Mouse (Mus musculus): ENCODE data around the gene Dpf3. TPM values are rescaled to one million over a fixed set of nuclear protein-coding genes. Genes with fewer than 3 reads are reported as not detected.

Dpf3 gene
- polyA plus RNA-seq, 1 experiment = 4.0 TPM

DNA sequence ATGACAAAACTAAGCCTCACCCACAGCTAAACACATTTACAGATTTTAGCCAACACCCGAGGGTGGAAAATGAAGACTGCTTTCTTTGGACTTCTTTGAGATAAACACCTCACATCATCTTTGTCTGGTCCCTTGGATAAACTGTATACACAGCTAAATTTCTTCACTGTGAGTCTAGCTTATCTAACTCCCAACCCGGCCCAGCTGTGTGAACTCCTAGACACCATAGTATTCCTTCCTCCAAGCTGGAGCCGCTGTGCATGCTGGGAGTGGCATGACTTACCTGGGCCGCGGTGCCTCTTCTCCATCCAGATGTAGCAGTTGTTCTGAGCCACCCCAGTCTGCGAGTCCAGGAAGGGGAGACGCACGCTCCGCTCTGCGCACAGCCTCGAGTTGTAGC lies 117.3 kb downstream of the Dpf3 start:
- no peaks in the 10 kb centered on the region for H3K27me3 ChIP-seq (replicated peaks; ENCODE audit: control insufficient read depth, insufficient read depth, low read length)
- DNase-seq = no peak
- H3K27ac ChIP-seq (ENCODE audit: insufficient read depth, low read depth, low read length) = no peak overlapping the region
- WGBS = 73% methylated on average over 11 of the region's 11 CpGs
- no peak for TF ChIP-seq POLR2A (IDR thresholded peaks at IDR 0.05; ENCODE audit: low read depth, low read length)
- TF ChIP-seq CTCF (conservative IDR thresholded peaks at IDR 0.05; ENCODE audit: insufficient read depth, insufficient read length, low read depth, low read length) = no peak
- H3K4me1 ChIP-seq (ENCODE audit: control insufficient read depth, insufficient read depth, low read length) = no peaks in the 10 kb centered on the region
- no peak overlapping the region for H3K4me3 ChIP-seq (ENCODE audit: insufficient read depth, low read depth, low read length)
- no peaks in the 10 kb centered on the region for H3K36me3 ChIP-seq (ENCODE audit: control insufficient read depth, insufficient read depth, low read length)

DNA sequence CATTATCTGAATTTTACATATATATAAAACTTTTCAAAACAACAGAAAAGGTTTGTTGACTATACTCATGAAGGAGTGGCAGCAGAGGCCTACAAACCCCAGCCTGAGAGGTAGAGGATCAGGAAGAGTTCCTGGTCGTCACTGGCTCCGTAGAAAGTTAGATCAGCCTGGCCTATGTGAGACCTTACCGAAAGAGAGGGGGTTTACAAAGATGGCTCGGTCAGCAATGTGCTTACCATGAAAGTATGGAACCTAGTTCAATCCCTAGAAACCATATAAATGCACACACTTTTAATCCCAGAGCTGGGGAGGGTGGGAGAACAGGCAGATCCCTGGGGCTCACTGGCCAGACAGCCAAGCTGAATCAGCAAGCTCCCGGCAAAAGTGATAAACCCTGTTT lies 118.1 kb downstream of the Dpf3 start:
- no peak overlapping the region for H3K4me3 ChIP-seq (ENCODE audit: insufficient read depth, low read depth, low read length)
- TF ChIP-seq CTCF (conservative IDR thresholded peaks at IDR 0.05; ENCODE audit: insufficient read depth, insufficient read length, low read depth, low read length) (no peak), POLR2A (IDR thresholded peaks at IDR 0.05; ENCODE audit: low read depth, low read length) (no peak)
- WGBS = 94% methylated on average over 5 of the region's 5 CpGs
- no peaks in the 10 kb centered on the region for H3K27me3 ChIP-seq (replicated peaks; ENCODE audit: control insufficient read depth, insufficient read depth, low read length)
- no peak overlapping the region for H3K27ac ChIP-seq (ENCODE audit: insufficient read depth, low read depth, low read length)
- H3K36me3 ChIP-seq (ENCODE audit: control insufficient read depth, insufficient read depth, low read length) = no peaks in the 10 kb centered on the region
- DNase-seq = no peak
- no peaks in the 10 kb centered on the region for H3K4me1 ChIP-seq (ENCODE audit: control insufficient read depth, insufficient read depth, low read length)

DNA sequence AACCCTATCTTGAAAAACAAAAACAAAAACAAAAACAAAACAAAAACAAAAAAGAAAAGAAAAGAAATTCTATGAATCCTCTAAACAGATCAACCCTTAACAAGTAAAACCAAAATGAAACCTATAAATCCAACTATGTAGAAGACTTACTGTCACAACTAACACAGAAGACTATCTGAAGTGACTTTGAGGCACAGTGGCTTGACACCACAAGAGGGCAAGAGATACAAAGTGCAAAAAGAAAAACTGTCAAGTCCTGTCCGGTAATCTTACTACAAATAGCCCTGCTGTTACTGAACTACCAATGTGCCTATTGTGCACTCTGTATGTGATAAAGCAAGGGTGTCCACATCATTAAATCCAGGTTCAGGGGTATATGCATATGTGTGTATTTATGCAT lies 120.0 kb downstream of the Dpf3 start:
- 66% methylated on average over 1 of the region's 1 CpGs for WGBS
- DNase-seq = no peak
- no peak overlapping the region for H3K4me3 ChIP-seq (ENCODE audit: insufficient read depth, low read depth, low read length)
- TF ChIP-seq CTCF (conservative IDR thresholded peaks at IDR 0.05; ENCODE audit: insufficient read depth, insufficient read length, low read depth, low read length) (no peak), POLR2A (IDR thresholded peaks at IDR 0.05; ENCODE audit: low read depth, low read length) (no peak)
- H3K4me1 ChIP-seq (ENCODE audit: control insufficient read depth, insufficient read depth, low read length) = no peaks in the 10 kb centered on the region
- no peaks in the 10 kb centered on the region for H3K36me3 ChIP-seq (ENCODE audit: control insufficient read depth, insufficient read depth, low read length)
- no peaks in the 10 kb centered on the region for H3K27me3 ChIP-seq (replicated peaks; ENCODE audit: control insufficient read depth, insufficient read depth, low read length)
- H3K27ac ChIP-seq (ENCODE audit: insufficient read depth, low read depth, low read length) = no peak overlapping the region

DNA sequence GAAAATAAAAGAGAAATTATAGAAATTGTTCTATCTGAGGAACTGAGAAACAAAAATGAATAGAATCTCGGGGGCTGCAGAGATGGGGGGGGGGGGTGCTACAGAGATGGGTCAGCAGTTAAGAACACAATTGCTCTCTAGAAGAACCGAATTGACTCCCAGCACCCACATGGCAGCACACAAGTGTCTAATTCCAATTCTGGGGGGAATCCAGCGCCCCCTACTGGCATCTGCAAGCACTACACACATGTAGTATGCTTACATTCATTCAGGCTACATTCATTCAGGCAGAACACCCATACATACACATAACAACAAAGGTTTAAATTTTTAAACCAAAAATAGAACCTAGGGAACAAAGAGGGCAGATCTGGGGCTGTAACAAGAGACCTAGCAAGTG lies 122.7 kb downstream of the Dpf3 start:
- no peak for DNase-seq
- WGBS = 64% methylated on average over 3 of the region's 3 CpGs
- Histone ChIP-seq H3K4me3 (ENCODE audit: insufficient read depth, low read depth, low read length) (no peak overlapping the region), H3K4me1 (ENCODE audit: control insufficient read depth, insufficient read depth, low read length) (no peaks in the 10 kb centered on the region), H3K27ac (ENCODE audit: insufficient read depth, low read depth, low read length) (no peak overlapping the region), H3K36me3 (ENCODE audit: control insufficient read depth, insufficient read depth, low read length) (no peaks in the 10 kb centered on the region), H3K27me3 (replicated peaks; ENCODE audit: control insufficient read depth, insufficient read depth, low read length) (no peaks in the 10 kb centered on the region)
- TF ChIP-seq CTCF (conservative IDR thresholded peaks at IDR 0.05; ENCODE audit: insufficient read depth, insufficient read length, low read depth, low read length) = no peak
- TF ChIP-seq POLR2A (IDR thresholded peaks at IDR 0.05; ENCODE audit: low read depth, low read length) = no peak

DNA sequence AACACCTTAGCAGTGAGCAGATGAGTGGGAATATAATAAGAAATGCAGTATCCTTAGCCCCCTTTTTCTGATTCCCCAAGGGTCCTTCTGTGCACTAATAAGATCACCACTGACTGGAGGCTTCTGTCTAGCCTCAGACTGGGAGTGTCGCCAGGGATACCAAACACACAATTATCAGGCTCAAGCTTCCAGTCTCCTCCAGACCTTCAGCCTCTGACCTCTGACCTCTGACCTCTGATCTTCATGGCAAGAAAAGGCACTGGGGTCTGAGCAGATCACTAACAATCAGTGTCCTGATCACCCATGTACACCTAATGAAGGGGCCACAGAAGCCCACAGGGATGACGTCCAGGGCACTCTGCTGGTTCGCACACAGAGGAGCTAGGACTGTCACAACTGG lies 125.7 kb downstream of the Dpf3 start:
- no peak for TF ChIP-seq CTCF (conservative IDR thresholded peaks at IDR 0.05; ENCODE audit: insufficient read depth, insufficient read length, low read depth, low read length)
- TF ChIP-seq POLR2A (IDR thresholded peaks at IDR 0.05; ENCODE audit: low read depth, low read length) = no peak
- WGBS = 93% methylated on average over 3 of the region's 3 CpGs
- no peak for DNase-seq
- Histone ChIP-seq H3K36me3 (ENCODE audit: control insufficient read depth, insufficient read depth, low read length) (no peaks in the 10 kb centered on the region), H3K4me3 (ENCODE audit: insufficient read depth, low read depth, low read length) (no peak overlapping the region), H3K27me3 (replicated peaks; ENCODE audit: control insufficient read depth, insufficient read depth, low read length) (no peaks in the 10 kb centered on the region), H3K4me1 (ENCODE audit: control insufficient read depth, insufficient read depth, low read length) (no peaks in the 10 kb centered on the region), H3K27ac (ENCODE audit: insufficient read depth, low read depth, low read length) (no peak overlapping the region)

DNA sequence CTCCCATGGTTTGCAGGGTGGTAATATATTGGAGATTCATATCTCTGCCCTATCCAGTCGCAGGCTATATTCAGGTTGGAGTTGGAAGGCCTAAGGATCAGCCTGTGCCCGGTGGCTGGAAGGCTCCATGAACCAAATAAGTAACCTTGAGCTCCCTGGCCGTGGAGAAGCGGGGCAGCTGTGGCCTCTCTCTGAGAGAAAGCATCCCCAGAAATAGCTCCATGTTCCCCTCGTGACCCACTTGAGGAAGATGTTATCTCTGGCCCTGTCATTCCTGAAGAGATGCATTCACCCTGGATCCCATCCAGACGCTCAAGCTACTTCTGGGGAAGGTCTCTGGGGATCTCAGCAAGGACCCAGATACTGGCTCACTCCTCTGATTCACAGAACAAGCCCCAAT lies 134.9 kb downstream of the Dpf3 start:
- Histone ChIP-seq H3K27me3 (replicated peaks; ENCODE audit: control insufficient read depth, insufficient read depth, low read length) (no peaks in the 10 kb centered on the region), H3K4me3 (ENCODE audit: insufficient read depth, low read depth, low read length) (no peak overlapping the region), H3K36me3 (ENCODE audit: control insufficient read depth, insufficient read depth, low read length) (no peaks in the 10 kb centered on the region), H3K27ac (ENCODE audit: insufficient read depth, low read depth, low read length) (no peak overlapping the region), H3K4me1 (ENCODE audit: control insufficient read depth, insufficient read depth, low read length) (no peaks in the 10 kb centered on the region)
- peak; percentile 23 for DNase-seq
- WGBS = 76% methylated on average over 6 of the region's 6 CpGs
- TF ChIP-seq POLR2A (IDR thresholded peaks at IDR 0.05; ENCODE audit: low read depth, low read length) = no peak
- no peak for TF ChIP-seq CTCF (conservative IDR thresholded peaks at IDR 0.05; ENCODE audit: insufficient read depth, insufficient read length, low read depth, low read length)

DNA sequence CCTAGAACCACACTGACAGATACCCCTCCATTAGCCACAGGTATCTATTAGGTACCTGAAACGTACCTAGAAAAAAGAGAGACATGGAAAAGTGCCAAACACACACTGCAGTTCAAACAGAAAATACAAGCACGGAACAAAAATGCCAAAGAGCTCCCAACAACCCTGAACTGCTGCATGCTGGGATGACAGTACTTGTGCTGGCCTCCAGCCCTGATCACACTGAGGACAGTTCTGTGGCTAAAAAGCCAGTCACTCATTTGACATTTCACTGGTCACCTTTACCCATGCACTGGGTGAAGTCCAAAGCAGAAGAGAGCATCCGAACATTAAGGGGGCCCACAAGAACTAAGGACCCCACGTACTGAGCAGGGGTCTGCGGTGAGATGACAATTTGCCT lies 137.8 kb downstream of the Dpf3 start:
- Histone ChIP-seq H3K4me1 (ENCODE audit: control insufficient read depth, insufficient read depth, low read length) (no peaks in the 10 kb centered on the region), H3K36me3 (ENCODE audit: control insufficient read depth, insufficient read depth, low read length) (no peaks in the 10 kb centered on the region), H3K27ac (ENCODE audit: insufficient read depth, low read depth, low read length) (no peak overlapping the region), H3K4me3 (ENCODE audit: insufficient read depth, low read depth, low read length) (no peak overlapping the region), H3K27me3 (replicated peaks; ENCODE audit: control insufficient read depth, insufficient read depth, low read length) (no peaks in the 10 kb centered on the region)
- WGBS = 95% methylated on average over 5 of the region's 5 CpGs
- TF ChIP-seq POLR2A (IDR thresholded peaks at IDR 0.05; ENCODE audit: low read depth, low read length) (no peak), CTCF (conservative IDR thresholded peaks at IDR 0.05; ENCODE audit: insufficient read depth, insufficient read length, low read depth, low read length) (no peak)
- no peak for DNase-seq

DNA sequence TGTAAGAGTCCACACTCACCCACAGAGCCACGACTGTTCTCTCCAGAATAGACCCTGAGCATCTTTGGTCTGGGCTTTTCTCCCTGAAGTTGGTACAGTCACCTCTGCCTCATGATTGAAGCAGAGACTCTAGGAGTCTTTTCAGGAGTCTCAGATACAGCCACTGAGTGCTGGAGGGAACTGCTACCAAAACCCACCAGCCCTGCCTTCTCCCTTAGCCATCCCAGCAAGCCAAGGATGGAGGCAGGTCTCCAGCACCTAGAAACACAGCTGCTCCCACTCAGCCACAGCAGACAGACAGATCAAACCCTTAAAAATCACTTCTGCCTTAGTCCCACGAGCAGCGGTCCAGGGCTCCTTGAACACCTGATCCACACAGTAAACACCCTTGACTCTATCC lies 139.3 kb downstream of the Dpf3 start:
- no peak for DNase-seq
- TF ChIP-seq POLR2A (IDR thresholded peaks at IDR 0.05; ENCODE audit: low read depth, low read length) (no peak), CTCF (conservative IDR thresholded peaks at IDR 0.05; ENCODE audit: insufficient read depth, insufficient read length, low read depth, low read length) (no peak)

More for the DNA sequence above, 139.3 kb downstream of the Dpf3 start:
- Histone ChIP-seq H3K4me3 (ENCODE audit: insufficient read depth, low read depth, low read length) (no peak overlapping the region), H3K27me3 (replicated peaks; ENCODE audit: control insufficient read depth, insufficient read depth, low read length) (no peaks in the 10 kb centered on the region), H3K36me3 (ENCODE audit: control insufficient read depth, insufficient read depth, low read length) (no peaks in the 10 kb centered on the region), H3K4me1 (ENCODE audit: control insufficient read depth, insufficient read depth, low read length) (no peaks in the 10 kb centered on the region), H3K27ac (ENCODE audit: insufficient read depth, low read depth, low read length) (no peak overlapping the region)
- 79% methylated on average over 3 of the region's 3 CpGs for WGBS
